Mouse (Mus musculus) frontal cortex, adult 2 months (tissue): ENCODE data around the gene Rad23a. TPM values are rescaled to one million over a fixed set of nuclear protein-coding genes. Genes with fewer than 3 reads are reported as not detected.
A peak's percentile ranks its signal among the peaks of the same experiment; 100 is the strongest.

Experiments used
- DNase-seq, 2 experiments: peaks; one replicate each; pipeline ENCODE4 v3.0.0; 2022; ENCODE audit warnings: low spot score in 1 of 2; ENCODE audit errors: extremely low spot score in 1 of 2
- polyA plus RNA-seq: library from polyadenylated mRNA; depleted of rRNA; stranded (reverse); fragments of >200 nt; gene quantifications from 2 replicates; pipeline ENCODE4 v1.2.3, GENCODE M21; 2012

The Rad23a gene
- polyA plus RNA-seq, 1 experiment, result 80.5 TPM

DNA sequence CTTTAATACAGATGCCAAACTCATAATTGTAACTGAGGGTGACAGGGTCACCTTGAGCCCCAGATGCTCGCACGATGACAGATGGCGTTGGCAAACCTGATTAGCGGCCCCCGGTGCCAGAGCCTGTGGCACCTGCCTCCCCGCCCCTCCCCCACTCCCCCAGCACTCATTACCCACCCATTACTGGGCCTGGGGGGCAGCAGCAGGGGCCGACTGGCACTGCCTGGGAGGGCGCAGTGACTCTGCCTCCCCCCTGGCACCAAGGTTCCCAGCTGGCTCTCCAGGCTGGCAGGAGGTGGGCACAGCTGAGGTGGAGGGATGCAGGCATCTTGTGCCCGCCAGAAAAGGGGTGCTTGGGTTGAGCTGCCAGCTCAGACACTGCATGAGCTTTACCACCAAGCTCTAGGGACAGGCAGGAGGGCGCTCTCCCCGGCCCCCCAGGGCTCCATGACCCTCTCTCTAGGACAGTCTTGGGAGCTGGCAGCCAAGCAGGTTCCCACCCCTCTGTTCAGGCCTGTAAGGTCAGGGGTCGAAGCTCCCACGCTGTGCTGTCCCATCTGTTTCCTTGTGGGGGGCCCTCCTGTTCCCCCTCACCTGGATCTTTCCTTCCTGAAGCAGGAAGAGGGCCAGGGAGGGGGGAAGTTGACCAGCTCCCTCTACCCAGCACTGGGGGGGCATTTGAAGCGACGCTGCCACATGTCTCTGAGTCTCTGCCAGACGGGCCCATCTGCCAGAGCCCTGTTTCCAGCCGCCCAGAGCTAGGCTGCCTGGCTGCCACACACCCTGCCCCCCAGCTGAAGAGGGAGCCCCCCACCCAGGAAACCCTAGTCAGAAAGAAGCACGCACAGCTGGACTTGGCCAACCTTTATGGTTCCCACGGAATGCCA is 25.7 kb downstream of the Rad23a start:
- DNase-seq, result no peak

DNA sequence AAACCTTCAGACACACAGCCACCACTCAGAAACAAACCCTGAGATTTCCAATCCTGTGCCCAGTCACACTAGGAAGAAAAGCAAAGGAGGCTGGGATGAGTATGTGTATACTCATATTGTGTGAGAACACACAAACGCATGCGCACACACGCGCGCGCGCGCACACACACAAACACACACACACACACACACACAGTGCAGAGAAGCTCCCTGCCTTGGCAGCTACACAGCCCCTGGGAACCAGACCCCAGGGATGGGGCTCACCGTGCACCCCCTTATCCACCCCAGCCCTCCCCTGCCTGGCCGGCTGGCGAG is 26.3 kb downstream of the Rad23a start:
- DNase-seq, result no peak

DNA sequence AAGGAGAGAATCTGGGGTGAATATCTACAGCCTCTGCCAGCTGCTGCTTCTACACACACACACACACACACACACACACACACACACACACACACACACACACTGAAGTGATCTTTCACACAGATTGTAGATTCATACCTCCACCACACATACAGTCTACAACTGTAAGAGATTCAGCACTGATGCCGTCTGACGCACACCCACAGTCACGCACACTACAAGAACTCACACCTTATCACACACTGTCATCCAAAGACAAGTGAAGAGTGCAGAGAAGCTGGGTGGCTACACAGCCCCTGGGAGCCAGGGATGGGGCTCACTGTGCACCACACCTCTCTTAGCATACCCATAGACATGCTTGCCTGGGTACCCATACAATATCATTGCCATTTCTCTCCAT is 26.6 kb downstream of the Rad23a start:
- DNase-seq, result no peak

- peak in 1 of 2 experiments; percentile 96 for DNase-seq
These were observed 27.4 kb downstream of the Rad23a start for GRCm38 (mm10) chr8:84813059-84813458.

GRCm38 (mm10) chr8:84811303-84811702 is 29.2 kb downstream of the Rad23a start:
- no peak for DNase-seq

DNA sequence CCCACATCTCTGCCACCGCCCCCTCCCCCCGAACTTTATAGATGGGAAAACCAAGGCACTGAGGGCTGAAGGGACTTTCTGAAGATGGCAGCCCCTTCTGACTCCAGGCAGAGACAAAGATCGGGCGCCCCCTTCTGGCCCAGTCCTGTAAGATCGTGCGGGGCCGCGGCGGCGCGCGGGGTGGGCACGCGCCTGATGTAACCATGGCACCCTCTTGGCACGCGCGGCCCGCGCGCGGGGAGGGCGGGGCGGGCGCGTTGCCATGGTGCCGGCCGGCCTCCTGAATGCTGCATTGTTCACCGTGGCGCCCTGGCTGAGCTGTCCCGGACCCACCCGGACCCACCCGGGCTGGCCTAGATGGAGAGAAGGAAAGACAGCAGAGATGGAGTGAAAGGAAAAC is 29.6 kb downstream of the Rad23a start:
- DNase-seq, result peak; percentile 90 to 99

GRCm38 (mm10) chr8:84809941-84810280 is 30.6 kb downstream of the Rad23a start:
- DNase-seq, result no peak

- DNase-seq, result no peak
These were observed 31.1 kb downstream of the Rad23a start for GRCm38 (mm10) chr8:84809109-84809940.

- no peak for DNase-seq
These were observed 34.4 kb downstream of the Rad23a start for GRCm38 (mm10) chr8:84806031-84806430.

GRCm38 (mm10) chr8:84799999-84800831 is 40.2 kb downstream of the Rad23a start, which contains the start of gene Nfix:
Gene Nfix (minus strand): TSS chr8:84800344.
- no peak for DNase-seq

GRCm38 (mm10) chr8:84799136-84799931 is 41.1 kb downstream of the Rad23a start:
- no peak for DNase-seq

GRCm38 (mm10) chr8:84798446-84799135 is 41.9 kb downstream of the Rad23a start:
- no peak for DNase-seq

- DNase-seq, result no peak
These were observed 42.5 kb downstream of the Rad23a start for GRCm38 (mm10) chr8:84797971-84798370.

GRCm38 (mm10) chr8:84797256-84797797 is 43.1 kb downstream of the Rad23a start:
- no peak for DNase-seq

DNA sequence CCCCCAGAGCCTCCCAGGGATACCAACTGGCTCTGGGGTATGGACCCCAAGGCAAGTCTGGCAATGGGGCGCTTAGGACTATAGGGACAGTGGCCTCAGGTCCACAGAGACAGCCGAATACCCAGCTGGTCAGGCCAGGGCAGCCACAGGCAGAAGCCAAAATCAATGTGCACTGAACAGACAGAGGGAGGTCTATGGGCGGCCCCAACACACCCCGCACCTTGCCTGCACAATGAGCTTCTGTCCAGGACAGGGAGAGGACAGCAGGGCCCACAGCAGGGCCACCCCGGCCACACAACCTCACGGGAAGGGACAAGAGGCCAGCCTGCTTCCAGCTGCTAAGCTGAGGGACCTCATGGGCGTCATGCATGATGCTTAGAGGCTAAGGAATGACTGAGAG is 46.0 kb downstream of the Rad23a start:
- no peak for DNase-seq

GRCm38 (mm10) chr8:84793791-84794485 is 46.5 kb downstream of the Rad23a start:
- peak in 1 of 2 experiments; percentile 76 for DNase-seq

DNA sequence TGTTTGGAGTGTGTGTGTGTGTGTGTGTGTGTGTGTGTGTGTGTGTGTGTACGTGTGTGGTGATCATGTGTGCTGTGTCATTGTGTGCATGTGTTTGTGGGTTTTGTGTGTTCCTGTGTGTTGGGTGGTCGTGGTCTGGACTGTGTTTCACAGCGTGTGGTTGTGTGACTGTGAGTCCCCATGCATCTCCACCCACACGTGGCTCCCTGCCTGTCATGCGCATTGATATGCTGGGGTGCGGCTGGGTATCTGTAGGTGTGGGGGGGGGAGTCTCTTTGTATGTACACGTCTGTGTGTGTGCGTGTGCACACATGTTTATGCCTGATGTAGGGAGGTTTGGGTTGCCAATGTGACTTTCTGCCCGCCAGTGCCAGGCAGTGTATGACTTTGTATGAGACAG is 47.3 kb downstream of the Rad23a start:
- no peak for DNase-seq

- no peak for DNase-seq
These were observed 48.0 kb downstream of the Rad23a start for GRCm38 (mm10) chr8:84792429-84792947.
